Mouse (Mus musculus): ENCODE data around the gene Ugt2b1. TPM values are rescaled to one million over a fixed set of nuclear protein-coding genes. Genes with fewer than 3 reads are reported as not detected.
"Not testable (repeated sequence)": the region's sequence is repeated elsewhere in the genome, so short reads cannot be mapped to it uniquely, and the experiment has no call there.

Gene Ugt2b1
- not detected for total RNA-seq (2021)
- long read RNA-seq, experiment 1: 0 reads
- long read RNA-seq, experiment 2: 0 reads

DNA sequence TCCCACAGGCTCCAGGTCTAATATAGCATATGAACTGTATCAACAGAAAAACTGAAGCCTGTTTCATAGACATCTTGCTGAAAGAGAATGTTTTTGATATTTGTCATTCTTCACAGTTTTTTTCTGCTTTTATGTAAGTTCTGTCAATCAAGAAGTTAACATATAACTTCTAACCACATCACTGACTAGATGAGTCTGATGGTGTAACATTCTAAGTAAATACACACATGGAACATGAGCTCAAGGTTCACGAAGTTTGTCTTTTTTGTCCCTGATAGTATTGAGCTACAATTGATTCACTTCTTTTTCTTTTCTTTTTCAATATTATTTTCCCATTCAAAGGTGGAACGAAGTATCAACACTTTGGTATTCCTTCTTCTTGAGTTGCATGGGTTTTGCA lies at the start of gene Ugt2b1:
Gene Ugt2b1, minus strand, starts transcription at position 105 of the 400 bp plus-strand sequence.
- no peak for TF ChIP-seq CTCF (IDR thresholded peaks at IDR 0.05)
- intact Hi-C loops (cut with DNase I): no loop called here

DNA sequence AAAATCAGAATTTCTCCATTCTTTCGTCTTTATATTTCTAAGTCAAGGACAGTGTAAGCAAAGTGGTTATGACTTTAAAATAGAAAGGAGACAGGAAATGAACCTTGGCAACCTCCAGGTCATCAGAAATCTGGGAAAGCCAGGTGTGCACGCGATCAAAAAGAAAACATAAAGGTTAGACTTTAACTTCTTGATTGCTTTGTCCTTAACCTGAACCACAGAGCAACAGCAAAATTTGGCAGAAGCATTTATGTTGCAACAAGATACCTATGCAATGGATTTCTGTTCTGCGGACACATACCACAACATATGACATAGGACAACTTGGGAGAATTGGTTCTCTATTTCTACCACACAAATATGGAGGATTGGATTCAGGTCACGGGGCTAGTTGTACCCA lies 40.9 kb upstream of the Ugt2b1 start:
- H3K27ac ChIP-seq; DNase-seq (ENCODE audit: extremely low spot score in 1 of 2, low spot score in 2 of 2); H3K4me3 ChIP-seq; intact Hi-C loops (cut with DNase I): not testable (repeated sequence)

More for the DNA sequence above, at the start of gene Ugt2b1:
- Histone ChIP-seq H3K27ac (no peak within 1 kb of the TSS), H3K4me3 (no peak within 1 kb of the TSS)
- DNase-seq (ENCODE audit: extremely low spot score in 1 of 2, low spot score in 2 of 2): no peak

DNA sequence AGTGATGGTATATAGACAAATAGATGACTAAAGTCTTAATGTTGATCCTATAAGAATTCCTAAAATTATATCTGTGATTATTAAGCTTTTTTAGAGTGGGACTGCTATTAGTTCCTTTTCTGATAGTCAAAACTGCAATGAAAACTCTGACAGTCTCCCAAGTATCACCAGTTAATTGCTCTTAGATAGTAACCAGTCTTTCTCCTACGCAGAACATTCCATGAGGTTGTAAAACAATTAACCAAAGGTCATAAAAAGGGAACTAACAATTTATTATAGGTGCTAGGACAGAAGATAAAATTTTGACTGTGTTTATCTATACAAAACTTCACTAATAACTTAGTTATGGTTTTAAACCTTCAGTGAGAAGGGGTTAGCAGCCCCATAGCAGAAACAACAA lies 36.5 kb upstream of the Ugt2b1 start:
- intact Hi-C loops (cut with DNase I); H3K4me3 ChIP-seq; H3K27ac ChIP-seq; DNase-seq (ENCODE audit: extremely low spot score in 1 of 2, low spot score in 2 of 2): not testable (repeated sequence)

DNA sequence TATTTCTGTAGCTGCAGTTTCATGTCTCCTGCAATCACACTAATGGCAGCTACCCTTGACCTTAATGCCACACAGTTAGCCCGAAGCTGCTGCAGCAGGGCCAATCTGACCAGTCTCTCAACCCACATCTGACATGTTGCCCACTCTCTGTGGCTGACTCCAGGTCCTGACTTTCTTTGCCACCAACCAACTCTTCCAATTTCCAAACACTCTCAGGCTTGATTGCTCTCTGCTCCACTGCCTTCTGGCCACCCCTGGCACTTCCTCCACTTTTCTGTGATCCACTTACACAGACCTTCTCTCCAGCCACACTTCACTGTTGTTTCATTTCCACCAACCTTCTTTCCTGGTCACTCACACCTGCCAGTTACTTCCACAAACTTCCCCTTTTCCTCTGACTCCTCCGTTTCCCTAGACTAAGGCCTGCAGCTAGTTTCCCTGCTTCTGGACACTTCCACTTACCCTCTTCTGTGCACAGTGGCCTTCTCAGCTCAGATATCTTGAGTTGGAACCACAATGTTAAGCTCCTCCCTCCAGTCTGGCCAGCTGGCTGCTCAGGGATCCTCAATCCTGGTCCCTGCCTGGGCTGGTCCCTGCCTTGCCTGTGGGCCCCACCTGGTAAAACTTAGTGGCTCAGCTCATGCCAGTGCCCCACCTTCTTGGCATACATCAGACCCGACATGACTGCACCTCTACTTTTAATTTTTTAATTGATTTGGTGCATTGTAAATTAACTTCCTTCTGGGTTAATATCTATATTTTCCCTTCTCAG lies 35.4 kb upstream of the Ugt2b1 start:
- no peak overlapping the region for H3K4me3 ChIP-seq
- no peak overlapping the region for H3K27ac ChIP-seq
- intact Hi-C loops (cut with DNase I): no loop called here
- no peak for TF ChIP-seq CTCF (IDR thresholded peaks at IDR 0.05)
- no peak for DNase-seq (ENCODE audit: extremely low spot score in 1 of 2, low spot score in 2 of 2)

DNA sequence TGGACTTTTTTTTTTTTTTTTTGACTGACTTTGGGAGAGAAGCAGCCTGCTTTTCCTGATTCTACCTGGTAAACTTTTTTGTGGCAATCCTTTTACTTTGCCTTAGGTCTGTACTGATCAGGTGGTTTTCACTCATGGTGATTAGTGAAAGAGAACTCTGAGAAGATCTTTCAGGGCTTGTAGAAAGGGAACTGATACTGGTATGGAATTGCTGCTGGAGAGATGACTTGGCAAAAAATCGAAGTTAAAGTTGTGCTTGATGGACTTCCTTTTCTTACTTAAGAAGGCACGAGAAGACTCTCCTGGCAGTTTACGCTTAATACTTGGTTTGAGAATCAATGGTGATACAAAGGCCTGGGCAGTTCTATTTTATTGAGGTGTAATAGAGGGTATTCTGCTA lies 34.2 kb upstream of the Ugt2b1 start:
- no peak for DNase-seq (ENCODE audit: extremely low spot score in 1 of 2, low spot score in 2 of 2)
- no peak overlapping the region for H3K4me3 ChIP-seq
- no peak overlapping the region for H3K27ac ChIP-seq
- TF ChIP-seq CTCF (IDR thresholded peaks at IDR 0.05): no peak
- intact Hi-C loops (cut with DNase I): no loop called here

DNA sequence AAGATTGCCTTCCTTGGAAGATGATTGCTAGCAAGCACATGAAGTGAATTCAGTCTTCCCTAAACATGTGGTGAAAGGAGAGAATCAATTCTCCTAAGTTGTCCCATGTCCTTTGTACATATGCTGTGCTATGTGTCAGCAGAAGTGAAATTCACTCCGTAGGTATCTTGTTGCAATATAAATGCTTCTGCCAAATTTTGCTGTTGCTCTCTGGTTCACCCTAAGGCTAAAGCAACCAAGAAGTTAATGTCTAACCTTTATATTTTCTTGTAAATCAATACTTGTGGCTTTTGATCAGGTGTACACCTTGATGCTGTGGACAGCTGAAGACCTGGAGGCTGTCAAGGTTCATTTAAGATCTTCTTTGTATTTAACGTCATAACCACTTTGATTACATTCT lies 15.8 kb upstream of the Ugt2b1 start:
- no peak for DNase-seq (ENCODE audit: extremely low spot score in 1 of 2, low spot score in 2 of 2)
- Histone ChIP-seq H3K4me3 (no peak overlapping the region), H3K27ac (no peak overlapping the region)
- intact Hi-C loops (cut with DNase I): no loop called here
- no peak for TF ChIP-seq CTCF (IDR thresholded peaks at IDR 0.05)

DNA sequence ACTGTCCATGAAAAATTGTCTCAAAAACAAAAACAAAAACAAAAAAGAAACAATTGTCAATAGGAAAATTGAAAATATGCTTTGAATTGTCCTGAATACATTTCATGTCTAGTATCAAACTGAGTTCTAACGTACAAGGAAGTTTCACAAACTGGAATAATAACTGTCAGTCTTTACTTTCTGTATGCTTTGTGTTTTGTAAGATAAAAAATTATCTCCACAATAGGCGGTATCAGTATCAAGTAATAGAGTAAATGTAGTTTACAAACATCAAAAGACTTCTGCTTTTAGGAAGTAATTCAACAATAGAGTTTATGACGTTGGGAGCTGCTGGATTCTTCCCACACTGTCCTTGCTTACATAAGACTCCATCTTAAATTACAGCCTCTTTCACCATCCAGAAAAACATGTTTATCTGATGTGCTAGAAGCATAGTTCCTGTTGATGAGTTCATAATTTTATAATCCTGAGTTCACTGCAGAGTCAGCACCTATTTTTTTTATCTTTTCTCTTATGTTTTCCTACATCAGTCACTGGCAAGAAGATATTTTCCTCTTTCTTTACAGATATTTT lies 5.6 kb downstream of the Ugt2b1 start:
- DNase-seq (ENCODE audit: extremely low spot score in 1 of 2, low spot score in 2 of 2): no peak
- Histone ChIP-seq H3K4me3 (no peak overlapping the region), H3K27ac (no peak overlapping the region)
- no peak for TF ChIP-seq CTCF (IDR thresholded peaks at IDR 0.05)
- intact Hi-C loops (cut with DNase I): loop anchor here (1.0 kb wide), 2 partner anchors 58 to 62 kb away; no protein-coding TSS in a partner anchor

DNA sequence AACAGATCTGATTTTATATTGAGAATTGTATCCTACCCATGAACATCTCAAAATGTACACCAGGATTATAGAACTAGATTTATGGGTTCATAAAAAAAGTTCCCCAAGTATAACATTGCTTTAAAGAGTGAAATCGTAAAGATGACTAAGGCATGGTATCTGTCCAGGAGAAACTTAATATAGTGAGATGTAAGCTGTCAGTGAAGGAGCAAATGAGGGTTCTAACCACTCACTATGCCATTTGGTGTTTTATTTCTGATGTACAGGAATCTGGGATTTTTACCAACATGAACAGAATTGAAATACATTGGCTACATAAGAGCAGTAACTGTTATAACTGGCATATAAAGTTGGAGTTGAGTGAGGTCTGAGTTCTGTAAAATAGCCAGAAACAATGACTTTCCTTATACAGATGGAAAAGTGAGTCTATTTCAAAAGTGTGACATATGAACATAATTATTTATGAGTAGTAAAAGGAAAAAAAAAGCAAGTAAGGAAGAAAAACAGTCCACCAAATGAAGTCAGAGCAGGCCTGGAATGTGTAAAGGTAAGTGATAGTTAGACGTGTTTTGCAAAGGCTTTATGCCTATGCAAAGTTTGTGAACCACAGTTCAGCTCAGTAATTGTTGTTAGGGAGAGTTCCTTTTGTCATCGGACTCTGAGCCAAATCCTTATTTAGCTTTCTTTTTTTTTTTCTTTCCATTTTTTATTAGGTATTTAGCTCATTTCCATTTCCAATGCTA lies 14.8 kb downstream of the Ugt2b1 start:
- no peak for DNase-seq (ENCODE audit: extremely low spot score in 1 of 2, low spot score in 2 of 2)

DNA sequence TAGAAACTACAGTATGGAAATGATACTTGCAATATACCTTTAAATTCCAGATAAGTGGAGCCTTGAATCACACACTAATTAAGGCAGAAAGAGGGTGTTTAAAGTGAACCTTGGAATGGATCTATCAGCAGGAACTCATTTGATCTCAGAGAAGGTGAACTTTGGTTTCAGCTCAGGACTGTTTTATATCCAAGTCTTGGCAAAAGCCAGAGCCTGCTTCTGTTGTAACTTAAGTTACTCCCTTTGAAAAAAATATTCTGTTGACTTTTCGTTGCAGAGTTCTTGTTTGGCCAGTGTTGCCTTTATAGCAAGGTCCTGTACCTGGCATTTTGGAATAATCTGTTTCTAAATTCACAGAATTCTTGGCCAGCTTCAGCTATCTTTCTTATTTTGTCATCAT lies 15.6 kb downstream of the Ugt2b1 start:
- DNase-seq (ENCODE audit: extremely low spot score in 1 of 2, low spot score in 2 of 2): no peak
- no peak for TF ChIP-seq CTCF (IDR thresholded peaks at IDR 0.05)
- intact Hi-C loops (cut with DNase I): no loop called here

More for the DNA sequence above, 14.8 kb downstream of the Ugt2b1 start:
- H3K27ac ChIP-seq: no peak overlapping the region
- TF ChIP-seq CTCF (IDR thresholded peaks at IDR 0.05): no peak
- H3K4me3 ChIP-seq: no peak overlapping the region
- intact Hi-C loops (cut with DNase I): no loop called here

DNA sequence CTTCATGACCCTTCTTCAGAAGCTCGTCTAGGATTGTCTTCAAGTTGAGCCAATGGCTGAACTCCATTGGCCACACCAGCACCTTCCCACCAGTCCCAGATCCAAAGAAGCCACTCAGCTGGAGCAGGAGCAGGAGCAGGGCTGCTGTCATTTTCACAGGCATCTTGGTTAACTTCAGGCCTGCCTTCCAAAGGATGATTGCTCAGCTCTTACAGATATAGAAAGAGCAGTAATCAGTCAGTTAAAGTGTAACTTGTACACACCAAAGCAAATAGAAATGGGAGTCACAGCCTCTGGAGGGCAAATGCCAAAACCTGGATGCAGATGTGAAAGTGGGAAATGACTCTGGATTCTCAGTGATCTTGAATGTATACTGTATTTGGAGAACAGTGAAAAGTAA lies 19.6 kb downstream of the Ugt2b1 start, which contains the start of gene Ugt2b34:
Gene Ugt2b34, minus strand, starts transcription at position 180 of the 400 bp plus-strand sequence.
- TF ChIP-seq CTCF (IDR thresholded peaks at IDR 0.05): no peak
- intact Hi-C loops (cut with DNase I): no loop called here
- no peak within 1 kb of the TSS for H3K27ac ChIP-seq
- no peak for DNase-seq (ENCODE audit: extremely low spot score in 1 of 2, low spot score in 2 of 2)
- no peak within 1 kb of the TSS for H3K4me3 ChIP-seq

More for the DNA sequence above, 15.6 kb downstream of the Ugt2b1 start:
- Histone ChIP-seq H3K4me3 (no peak overlapping the region), H3K27ac (no peak overlapping the region)

DNA sequence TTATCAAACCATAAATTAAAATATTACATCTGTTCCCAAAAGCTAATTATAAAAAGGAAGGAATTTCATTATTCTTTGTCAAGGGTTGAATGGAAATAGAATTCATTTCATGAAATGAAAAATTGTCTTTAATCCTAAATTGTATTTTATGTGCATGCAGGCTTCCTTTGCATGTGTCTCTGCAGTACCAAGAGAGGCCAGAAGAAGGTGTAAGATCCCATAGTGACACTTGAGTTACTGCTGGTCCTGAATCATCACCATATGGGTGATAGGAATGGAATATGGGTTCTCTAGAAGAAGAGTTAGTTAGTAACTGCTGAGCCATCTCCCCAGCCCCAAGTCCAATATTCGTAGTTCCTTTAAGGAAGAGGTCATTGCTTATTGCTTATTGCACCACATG lies 36.4 kb downstream of the Ugt2b1 start:
- DNase-seq (ENCODE audit: extremely low spot score in 1 of 2, low spot score in 2 of 2): no peak
- no peak overlapping the region for H3K27ac ChIP-seq
- TF ChIP-seq CTCF (IDR thresholded peaks at IDR 0.05): peak; percentile 3
- intact Hi-C loops (cut with DNase I): loop anchor here (5.0 to 10.0 kb wide), 2 partner anchors 442 to 545 kb away; no protein-coding TSS in a partner anchor
- H3K4me3 ChIP-seq: no peak overlapping the region

DNA sequence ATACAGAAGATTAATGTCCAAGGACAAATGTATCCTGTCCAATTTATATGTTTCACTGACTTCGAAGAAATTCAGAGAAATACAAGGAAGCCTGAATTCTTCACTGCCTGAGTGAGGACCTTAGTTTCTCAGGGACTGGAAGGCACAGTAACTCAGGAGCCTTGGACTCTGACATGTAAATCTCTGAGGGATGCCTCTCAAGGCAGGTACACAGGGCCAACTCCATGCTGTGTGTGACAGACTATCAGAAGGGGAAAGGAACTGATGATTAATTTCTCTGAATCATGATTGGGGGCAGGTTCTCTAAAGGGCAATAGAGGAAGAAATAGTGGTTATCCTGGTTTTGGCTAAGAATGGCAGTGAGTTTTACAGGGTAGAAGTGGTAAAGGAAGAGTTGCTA lies 37.9 kb downstream of the Ugt2b1 start:
- Histone ChIP-seq H3K4me3 (no peak overlapping the region), H3K27ac (no peak overlapping the region)
- DNase-seq (ENCODE audit: extremely low spot score in 1 of 2, low spot score in 2 of 2): no peak
- TF ChIP-seq CTCF (IDR thresholded peaks at IDR 0.05): no peak
- intact Hi-C loops (cut with DNase I): loop anchor here (5.0 to 10.0 kb wide), 2 partner anchors 444 to 546 kb away; no protein-coding TSS in a partner anchor
